Mouse (Mus musculus) cerebellum, adult (tissue): ENCODE data around the gene Rnf167.

ENCODE experiments used
- ATAC-seq: cut with Nextera tagmentation; 2 replicates; pipeline ENCODE4 v1.9.2; 2017; ENCODE audit warnings: mild to moderate bottlenecking, moderate library complexity, mixed read lengths; ENCODE audit not compliant: insufficient number of reproducible peaks, low FRiP score, low TSS enrichment

Gene Rnf167

DNA sequence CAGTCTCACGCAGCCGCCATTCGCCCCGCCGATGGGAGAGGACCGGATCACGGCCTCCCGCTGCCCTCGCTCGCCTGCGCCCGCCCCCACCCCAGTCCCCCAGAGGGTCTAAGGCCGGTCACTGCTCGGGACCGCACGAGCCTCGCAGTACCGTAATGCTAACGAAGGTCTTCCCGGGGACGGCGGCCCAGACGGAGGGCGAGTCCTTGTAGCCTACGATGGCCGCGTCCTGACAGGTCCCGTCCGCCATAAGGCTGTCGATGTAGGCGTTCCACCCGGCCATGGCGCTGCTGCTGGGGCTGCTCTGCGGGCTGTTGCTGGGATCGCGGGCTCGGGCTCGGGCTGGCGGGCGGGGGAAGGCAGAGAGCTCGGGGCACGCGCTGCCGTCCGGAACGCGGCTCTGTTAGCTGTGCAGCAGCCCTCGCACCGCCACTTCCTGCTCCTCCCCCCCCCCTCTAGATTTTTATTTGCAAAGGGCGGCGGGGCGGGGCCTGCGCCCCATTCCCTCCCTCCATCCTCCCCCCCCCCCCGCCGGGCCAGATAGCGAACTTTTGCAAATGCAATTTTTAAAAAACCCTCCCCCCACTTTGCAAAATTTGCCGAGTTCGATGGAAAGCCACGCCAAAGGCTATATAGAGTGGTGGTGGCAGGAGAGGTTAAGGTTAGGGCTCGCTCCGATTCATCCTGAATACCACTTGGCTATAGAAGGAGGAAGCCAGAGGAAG, 7.3 kb downstream of the Rnf167 start, which contains the start of gene Pfn1:
Pfn1 (minus strand) TSS at position 447 of the 725 bp plus-strand sequence.
- ATAC-seq = peak; percentile 57

DNA sequence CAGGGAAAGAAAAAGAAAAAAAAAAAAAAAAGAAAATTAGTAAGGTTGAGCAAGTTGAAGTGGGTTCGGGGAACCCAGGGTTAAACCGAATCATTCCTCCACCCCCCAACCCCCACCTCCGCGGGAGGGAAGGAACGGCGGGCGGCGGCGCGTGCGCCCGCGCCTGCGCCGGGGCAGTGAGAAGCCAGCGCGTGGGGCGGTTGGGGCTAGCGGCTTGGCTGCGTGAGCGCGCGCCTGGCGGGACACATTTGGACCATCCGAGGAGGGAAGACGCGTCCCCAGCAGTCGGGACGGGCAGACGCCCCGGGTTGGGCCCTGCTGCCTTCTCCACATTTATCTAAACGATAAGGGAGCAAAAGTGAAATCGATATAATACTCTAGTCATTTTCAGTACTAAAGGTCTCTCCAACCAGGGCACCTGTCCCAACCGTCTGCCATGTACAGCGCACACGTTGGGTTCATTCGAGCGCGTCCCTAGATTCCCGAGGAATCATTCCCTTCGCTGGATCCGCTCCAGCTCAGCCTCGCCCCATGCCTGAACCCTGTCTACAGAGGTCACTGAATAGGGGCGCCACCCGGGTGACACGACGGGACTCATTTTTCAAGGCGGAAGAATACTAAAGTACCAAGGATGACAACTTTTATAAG, 8.0 kb downstream of the Rnf167 start:
- ATAC-seq = peak; percentile 50; the same call in 1 of the 2 replicates

DNA sequence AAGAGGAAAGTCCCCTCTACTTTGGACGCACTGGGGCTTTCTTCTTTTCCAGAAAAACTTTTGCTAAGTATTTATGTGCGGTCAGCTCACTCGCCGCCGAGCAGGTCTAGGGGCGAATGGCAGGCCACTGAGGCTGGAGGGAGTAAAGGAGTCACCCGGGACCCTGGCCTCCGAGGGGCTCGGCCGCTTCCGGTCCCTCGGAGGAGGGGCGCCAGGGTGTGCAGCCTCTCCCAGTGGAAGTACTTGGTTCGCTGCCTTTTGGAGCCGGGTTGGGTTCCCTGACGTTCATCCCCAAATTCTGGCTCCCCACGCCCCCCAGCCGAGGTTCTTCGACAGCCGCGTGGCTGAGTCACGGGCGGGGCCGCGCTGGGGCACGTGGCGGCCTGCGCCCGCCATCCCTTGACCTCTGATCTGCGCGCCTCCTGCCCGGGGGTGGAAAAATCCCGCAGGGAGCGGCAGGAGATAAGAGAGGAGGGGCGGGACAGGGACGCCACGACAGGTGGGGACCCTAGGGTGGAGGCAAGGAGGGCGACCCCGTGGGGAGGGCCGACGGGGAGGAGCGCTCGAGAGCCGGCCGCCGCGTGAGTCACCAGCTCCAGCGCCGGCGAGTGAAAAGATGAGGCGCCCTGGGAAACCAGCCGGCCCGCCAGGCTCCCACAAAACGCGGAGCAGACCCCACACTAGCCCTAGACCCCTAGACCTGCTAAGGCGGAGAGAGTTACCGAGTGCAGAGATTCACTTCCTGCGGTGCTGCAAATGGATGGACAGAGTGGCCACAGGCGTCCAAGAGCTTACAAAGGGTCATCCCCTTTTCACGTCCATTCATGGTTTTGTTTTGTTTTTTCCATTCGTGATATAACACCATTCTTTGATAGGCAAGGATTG, 8.8 kb downstream of the Rnf167 start:
- ATAC-seq = no peak

DNA sequence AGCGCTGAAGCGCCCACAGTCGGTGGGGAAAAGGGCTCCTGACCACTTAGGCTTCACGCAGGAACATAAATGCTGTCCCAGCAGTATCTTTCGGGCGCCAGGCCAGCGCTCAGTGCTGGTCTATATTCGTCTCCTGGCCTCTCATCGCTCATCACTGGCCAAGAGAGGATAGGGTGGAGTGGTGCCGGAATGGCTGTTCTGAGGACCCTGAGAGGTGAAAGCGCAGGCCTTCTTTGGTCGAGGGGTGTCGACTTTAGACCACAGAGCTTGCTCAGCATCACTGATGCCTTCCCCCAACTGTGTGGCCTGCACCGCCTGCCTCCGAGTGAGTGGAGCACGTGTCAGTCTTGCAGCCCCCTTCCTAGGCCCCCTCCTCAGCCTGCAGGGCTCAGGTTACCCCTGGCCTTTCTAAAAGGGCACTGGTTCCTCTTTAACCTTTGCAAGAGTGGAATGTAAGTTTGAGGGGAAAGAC, 9.5 kb downstream of the Rnf167 start:
- ATAC-seq = no peak

DNA sequence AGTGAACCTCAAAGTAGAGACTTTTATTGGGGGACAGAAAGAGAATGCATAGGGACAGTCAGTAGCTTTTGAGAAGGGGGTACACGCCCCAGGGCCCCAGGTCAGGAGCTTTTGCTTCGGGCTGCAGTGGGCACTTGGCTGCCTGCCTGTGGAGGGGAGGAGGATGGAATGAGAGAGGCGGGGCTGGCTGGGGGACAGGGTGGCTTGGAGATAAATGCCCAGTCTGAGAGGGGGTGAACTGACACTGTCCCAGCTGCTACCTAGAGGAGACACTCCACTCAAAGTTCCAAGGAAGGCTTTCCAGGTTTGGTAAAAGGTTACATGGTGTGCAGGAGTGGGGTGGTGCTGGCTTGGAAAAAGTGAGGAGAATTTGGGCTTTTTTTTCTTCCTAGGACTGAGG, 9.9 kb downstream of the Rnf167 start, which contains the start of gene Eno3:
Eno3 (plus strand) TSS at position 239 of the 400 bp plus-strand sequence.
- ATAC-seq = no peak

DNA sequence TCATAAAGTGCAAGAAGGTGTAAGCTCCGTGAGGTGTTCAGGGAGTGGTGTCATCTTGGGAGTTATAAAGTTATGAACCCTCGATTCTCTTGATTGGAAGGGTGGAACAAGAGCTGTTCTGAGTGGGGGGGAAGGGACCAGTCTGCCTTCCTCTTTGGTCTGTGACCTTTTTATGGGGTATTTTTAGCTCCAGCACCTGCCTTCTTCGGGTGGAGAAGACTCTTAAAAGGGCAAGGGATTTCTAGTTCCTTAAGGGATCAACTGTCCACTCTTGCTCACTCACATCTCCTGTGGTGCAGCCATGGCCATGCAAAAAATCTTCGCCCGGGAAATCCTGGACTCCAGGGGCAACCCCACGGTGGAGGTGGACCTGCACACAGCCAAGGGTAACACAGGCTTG, 10.5 kb downstream of the Rnf167 start:
- ATAC-seq = no peak

DNA sequence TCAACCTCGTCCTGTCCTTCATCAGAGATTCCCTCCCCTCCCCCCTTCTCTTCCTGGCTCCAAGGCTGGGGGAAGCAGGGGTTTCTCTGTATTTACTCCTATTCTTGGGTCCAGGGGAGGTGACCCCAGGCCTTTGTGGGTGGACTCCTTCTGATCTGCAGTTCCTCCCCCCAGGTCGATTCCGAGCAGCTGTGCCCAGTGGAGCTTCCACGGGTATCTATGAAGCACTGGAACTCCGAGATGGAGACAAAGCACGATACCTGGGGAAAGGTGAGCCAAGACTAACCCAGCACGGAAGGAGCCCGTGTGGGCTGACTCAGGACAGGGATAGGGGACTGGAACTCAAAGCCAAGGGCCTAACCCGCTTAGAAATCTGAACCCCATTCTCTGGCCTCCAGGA, 11.0 kb downstream of the Rnf167 start:
- ATAC-seq = no peak

DNA sequence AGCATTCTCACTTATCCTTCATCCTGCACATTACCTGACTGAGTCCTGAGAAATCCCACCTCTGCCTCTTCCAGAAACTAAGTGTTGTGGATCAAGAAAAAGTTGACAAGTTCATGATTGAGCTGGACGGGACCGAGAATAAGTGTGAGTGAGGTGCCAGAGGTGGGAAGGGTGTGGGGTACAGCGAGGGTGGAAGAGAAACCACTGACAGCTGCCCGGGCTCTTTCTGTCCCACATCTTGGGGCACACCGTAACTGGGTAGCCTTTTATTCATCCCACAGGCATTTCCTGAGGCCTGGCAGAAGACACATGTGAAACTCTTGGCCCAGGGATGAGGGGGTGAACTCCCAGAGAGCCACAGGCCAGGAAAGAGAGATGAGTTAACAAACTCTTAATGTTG, 11.5 kb downstream of the Rnf167 start:
- ATAC-seq = no peak

DNA sequence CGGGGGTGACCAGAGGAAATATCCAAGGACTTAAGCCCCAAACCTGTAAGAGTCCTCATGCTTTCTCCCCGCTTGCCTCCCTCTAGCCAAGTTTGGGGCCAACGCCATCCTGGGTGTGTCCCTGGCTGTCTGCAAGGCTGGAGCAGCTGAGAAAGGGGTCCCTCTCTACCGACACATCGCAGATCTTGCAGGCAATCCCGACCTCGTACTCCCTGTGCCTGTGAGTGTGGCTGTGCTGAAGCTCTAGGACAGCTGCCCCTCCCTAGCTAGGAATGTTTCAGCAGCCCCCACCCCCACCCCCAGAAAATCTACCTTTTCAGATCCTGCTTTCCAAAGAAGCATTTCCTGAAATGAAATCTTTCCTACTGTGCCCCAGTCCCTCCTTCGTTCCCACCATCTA, 11.9 kb downstream of the Rnf167 start:
- no peak for ATAC-seq

DNA sequence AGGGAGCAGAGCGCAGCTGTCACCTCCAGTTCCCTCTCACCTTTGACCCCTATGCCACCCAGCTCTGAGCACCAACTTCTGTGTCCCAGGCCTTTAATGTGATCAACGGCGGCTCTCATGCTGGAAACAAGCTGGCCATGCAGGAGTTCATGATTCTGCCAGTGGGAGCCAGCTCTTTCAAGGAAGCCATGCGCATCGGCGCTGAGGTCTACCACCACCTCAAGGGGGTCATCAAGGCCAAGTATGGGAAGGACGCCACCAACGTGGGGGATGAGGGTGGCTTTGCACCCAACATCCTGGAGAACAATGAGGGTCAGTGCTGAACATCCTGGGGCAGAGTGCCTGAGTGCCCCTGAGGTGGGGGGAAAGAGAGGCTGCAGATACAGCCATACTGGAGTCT, 13.5 kb downstream of the Rnf167 start:
- no peak for ATAC-seq

DNA sequence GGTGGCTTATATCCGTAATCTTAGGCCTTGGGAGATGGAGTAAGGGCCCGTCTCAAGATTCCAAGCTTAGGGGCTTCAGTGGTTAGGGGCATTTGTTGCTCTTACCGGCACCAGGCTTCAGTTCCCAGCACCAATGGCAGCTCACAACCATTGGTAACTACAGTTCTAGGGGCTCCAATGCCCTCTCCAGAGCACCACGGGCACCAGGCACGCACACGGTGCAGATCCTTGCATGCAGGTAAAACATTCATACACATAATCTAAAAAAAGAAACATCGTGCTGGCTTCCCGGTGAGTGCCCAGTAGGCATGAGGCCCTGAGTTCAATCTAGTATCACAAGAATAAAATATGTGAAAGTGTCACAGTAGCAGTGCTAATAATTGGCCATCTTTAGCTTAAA, 16.1 kb downstream of the Rnf167 start:
- no peak for ATAC-seq

DNA sequence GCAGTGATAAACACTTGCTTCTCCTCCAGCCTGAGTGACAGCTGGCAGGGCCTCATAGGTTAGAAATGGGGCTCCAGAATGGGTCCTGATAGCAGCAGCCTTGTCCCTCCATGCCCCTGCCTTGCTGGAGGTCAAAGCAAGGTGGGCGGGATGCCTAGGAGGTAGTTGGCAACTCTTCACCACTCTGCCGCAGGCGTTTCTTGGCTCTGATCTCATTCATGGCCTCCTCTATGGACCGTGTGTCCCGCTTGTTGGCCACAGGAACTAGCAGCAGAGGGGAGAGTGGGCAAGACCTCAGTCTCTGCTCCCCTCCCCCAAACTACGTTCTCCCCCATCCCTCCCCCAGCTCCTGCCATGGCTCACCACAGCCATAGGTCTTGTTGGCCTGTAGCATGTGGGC, 16.9 kb downstream of the Rnf167 start:
- no peak for ATAC-seq

DNA sequence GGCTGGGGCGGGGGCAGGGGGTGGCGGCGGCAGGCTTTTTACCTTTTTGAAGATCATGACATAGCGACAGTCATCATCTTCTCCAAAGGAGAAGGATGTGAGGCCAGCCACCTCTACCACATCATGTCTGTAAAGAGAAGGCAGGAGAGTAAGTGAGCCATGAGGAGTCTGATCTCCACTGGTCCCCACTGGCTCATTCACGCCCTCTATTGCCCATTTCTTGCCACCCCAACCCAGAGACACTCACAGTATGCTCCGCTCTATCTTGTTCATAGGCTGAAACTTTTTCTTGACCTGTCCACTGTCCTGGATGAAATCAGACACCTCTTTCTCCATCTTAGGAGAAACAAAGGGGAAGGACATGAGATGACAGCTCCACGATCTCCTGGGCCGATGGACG, 17.7 kb downstream of the Rnf167 start:
- ATAC-seq = no peak

DNA sequence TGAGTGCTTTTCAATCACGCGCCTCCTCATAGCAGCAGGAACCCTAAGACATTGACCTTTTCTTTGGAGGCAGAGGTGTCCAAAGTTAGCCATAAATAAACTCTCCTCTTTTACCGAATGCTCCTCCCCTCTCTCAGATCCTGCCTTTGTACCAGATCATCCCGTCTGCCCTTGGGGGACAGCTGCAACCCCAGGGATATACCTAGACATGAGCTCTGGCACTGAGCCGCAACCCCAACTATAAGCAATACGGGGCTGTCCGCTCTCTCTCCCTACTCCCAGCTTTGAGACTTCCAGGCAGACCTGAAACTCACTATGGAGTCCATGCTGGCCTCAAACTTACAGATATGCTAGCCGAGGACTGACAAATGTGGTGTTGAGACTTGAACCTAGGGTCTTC, 19.7 kb downstream of the Rnf167 start:
- no peak for ATAC-seq

DNA sequence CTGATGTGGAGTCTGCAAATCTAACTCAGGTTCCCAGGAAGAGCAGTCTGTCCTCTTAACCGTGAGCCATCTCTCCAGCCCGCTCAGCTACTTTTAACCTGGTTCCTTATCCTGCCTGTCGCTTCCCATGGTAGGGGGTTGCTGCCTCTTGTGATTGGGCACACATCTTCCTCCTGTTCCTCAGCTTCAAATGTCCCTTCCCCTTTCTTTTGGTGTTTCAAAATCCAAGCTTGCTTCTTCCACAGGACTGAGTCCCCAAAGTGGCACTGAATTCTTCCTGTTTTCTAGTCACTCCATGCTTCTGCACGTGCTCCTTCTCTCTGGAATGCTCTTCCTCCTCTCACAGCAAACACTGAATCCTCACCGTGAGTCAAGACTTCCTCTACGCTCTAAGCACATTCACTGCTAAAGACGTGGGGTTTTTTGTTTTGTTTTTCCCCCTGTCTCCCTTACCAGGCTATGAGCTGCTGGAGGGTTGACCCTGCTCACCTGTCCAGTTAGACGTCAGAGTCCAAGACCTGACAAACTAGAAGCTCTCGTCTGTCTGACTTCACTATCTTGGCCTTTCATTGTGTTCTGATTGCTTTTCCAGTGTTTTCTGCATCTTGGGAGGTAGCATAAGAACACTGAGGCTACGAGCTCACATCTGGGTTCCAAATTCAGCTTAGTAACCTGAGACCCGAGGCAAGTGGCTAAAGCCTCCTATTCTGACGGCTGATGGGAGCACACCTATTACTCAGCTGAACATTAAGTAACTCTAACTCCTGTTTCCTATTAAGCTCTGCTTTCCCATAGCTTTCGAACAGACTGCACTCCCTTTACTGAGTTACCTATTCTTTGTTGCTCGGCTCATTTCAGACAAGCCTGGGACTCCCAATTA, 20.5 kb downstream of the Rnf167 start:
- no peak for ATAC-seq

DNA sequence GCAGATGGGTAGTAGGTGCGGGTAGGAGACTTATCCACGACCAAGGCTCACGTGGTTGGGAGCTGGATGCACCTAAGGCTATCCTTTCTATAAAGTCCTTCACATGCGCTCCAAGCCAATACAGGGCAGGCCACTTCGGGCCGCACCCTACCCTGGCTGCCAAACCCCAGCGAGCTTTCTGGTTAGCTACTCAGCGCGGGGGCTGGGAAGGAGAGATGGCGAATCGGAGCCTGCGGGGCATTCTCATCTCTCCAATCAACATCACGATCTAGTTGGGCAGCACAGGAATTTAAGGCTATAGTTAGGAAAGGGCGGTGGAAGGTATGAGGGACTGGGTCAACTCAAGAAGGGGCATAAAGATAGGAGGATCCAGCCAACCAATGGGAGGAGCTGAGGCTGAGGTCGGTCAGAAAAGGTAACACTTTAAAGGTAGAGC, 21.3 kb downstream of the Rnf167 start:
- no peak; the same call in 1 of the 2 replicates for ATAC-seq

DNA sequence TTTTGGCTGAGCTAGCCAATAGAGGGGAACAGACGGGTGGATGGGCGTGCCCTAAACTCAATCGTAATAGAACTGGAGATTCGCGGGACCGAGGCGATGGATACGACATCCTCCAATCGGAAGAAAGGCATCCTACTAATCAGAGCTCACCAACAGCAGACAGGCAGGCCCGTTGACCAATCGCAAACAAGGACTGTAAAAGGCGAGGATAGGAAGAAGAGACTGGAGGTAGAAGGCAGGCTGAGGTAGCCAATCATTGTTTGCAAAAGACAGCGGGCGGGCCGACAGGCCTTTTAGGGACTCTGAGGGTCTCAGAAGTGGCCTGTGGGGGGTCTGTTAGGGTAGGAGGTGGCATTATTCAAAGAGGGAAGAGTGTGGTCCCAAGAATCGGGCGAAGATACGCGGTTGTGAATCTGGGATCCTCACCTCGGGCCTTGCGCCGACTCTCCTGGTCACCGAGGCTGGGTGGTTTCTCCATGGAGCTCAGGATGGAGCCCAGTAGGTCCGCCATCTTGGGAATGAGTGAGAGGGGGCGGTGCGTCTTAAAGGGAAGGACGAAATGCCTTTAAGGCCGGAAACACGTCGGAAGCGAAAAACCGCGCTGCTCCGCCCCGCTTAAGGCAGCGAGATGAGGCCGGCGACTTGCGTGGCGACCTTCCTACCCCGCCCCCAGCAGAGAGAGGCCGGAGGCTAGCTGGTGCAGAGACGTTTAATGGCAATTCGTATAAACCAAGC, 21.9 kb downstream of the Rnf167 start, which contains the start of gene Spag7:
Spag7 (minus strand) TSS at position 646 of the 735 bp plus-strand sequence.
- peak; percentile 95 for ATAC-seq

DNA sequence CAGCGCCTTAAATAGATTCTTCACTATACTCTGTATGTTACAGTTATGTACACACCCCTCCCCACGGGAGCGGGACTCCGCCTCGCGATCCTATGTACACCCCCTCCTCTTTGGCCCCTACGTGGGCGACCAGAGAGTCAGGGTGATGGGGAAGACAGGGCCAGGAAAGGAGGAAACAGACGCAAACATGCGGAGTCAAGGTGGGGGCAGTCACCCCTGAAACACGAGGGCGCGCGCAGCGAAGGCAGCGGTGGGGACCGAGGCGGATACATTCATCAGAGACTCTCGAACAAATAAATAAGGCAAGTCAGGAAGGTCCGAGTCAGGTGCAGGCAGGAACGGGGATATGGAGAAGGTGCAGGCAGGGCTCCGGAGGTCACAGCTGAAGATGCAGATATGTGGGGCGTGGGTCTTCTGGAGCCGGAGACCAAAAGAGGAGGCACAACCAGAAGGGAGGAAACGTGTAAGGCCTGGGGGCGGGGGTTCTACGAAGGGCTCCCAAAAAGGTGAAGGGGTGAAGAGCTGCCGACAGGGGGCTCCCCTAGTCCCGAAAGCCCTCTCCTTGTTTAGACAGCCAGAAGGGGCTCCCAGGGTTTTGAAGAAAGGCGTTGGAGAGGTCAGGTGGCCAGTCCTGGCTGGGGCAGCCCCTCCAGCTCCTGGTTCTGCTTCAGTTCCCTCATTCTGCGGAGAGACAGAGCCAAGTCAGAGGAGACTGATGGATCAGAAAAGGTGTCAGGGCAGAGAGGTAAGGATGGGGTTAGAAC, 22.7 kb downstream of the Rnf167 start:
- ATAC-seq = no peak
